Mouse (Mus musculus) brain, embryonic 14.5 days (tissue): ENCODE data around the gene Il17rd.

Experiments used
- CTCF ChIP-seq: fragments of 200-500 bp; IDR thresholded peaks from 2 replicates; pipeline ENCODE4 v1.5.1; 2012; ENCODE audit warnings: inconsistent platforms, mild to moderate bottlenecking, moderate library complexity, borderline replicate concordance; ENCODE audit not compliant: insufficient read depth, insufficient read length; ENCODE audit errors: extremely low read depth
- POLR2A ChIP-seq: fragments of 200-500 bp; IDR thresholded peaks from 2 replicates; pipeline ENCODE4 v1.6.1; 2012; ENCODE audit warnings: mild to moderate bottlenecking, inconsistent platforms, borderline replicate concordance; ENCODE audit not compliant: poor library complexity, insufficient read depth, insufficient read length, severe bottlenecking; ENCODE audit errors: extremely low read depth

- TF ChIP-seq CTCF (peak; percentile 82; the same call in 1 of the 2 replicates), POLR2A (no peak)
Observed at GRCm38 (mm10) chr14:27096779-27097178, 58.0 kb downstream of the Il17rd start.
